Mouse (Mus musculus) embryo, embryonic 10 days (tissue): ENCODE data around the gene Tmem109.
A peak's percentile ranks its signal among the peaks of the same experiment; 100 is the strongest.

ENCODE experiments used
- DNase-seq: peaks from one replicate; pipeline ENCODE4 v3.0.0-alpha.2; 2015; ENCODE audit warnings: low spot score

The Tmem109 gene

GRCm38 (mm10) chr19:10892201-10892600 lies 10.4 kb upstream of the Tmem109 start:
- DNase-seq: no peak

GRCm38 (mm10) chr19:10880975-10881425 lies 801 bp downstream of the Tmem109 start:
- no peak for DNase-seq

GRCm38 (mm10) chr19:10880085-10880974 lies 1.5 kb downstream of the Tmem109 start:
- DNase-seq: peak; percentile 21

DNA sequence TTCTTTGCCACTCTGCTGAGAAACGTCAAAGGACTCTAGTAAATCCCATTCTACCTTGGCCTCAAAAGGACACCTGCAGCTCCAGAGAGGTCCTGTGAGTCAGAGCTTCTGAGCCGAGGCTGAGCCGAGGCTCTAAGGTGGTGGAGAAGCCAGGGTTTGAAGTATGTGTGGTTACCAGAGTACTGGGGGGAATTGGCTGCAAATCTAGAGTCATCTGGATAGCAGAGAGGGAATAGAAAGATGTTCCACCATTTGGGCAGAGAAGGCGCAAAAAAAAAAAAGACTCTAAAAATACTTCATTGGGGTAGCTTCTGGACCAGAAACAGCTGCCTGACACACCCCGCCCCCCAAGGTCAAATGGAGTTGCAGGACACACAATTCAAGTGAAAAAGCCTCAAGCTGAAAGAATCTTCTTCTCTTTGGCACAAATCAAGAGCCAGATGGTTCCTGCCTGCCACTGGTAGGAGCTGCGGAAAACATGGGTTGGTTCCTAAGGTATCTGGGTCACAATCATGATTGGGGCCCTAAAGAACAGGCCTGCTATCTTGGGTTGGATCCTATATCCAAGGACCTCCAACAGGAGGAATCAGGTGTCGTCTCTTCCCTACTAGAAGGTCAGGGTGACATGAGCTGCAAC lies 3.5 kb downstream of the Tmem109 start:
- no peak for DNase-seq

DNA sequence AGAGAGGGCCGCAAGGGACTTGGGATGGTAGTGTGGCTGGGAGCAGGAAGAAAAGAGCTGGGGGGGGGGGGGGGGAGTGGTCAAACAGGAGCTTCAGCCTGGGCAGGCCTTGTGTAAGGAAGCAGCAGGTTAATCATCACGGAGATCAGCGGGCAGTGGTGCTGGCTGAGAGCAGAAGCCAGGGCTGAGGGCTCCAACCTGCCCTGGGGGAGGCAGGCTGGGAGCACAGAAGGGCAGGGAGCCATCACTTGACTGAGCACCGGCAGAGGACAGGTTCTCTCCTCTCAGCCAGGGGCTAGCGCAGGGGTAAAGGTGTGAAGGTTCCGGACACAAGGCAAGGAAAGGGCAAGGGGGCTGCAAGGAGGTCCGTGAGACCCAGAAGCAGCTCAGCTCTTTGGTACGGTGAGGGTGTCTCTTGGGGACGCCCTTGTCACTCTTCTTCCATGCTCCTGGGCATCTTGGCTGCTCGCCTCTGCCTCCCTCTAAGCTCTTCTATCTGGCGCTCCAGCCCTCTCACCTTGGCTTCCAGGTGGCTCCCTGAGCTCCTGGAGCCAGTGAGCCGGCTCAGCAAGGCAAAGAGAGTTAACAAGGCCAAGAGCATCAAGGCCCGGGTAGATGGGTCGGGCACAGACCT lies 10.4 kb downstream of the Tmem109 start:
- no peak for DNase-seq

GRCm38 (mm10) chr19:10870676-10871075 lies 11.1 kb downstream of the Tmem109 start:
- no peak for DNase-seq

- no peak for DNase-seq
Measured at GRCm38 (mm10) chr19:10869886-10870527, 11.8 kb downstream of the Tmem109 start, which contains the start of gene Tmem132a. TSS of gene Tmem132a (minus strand) at chr19:10869940.

DNA sequence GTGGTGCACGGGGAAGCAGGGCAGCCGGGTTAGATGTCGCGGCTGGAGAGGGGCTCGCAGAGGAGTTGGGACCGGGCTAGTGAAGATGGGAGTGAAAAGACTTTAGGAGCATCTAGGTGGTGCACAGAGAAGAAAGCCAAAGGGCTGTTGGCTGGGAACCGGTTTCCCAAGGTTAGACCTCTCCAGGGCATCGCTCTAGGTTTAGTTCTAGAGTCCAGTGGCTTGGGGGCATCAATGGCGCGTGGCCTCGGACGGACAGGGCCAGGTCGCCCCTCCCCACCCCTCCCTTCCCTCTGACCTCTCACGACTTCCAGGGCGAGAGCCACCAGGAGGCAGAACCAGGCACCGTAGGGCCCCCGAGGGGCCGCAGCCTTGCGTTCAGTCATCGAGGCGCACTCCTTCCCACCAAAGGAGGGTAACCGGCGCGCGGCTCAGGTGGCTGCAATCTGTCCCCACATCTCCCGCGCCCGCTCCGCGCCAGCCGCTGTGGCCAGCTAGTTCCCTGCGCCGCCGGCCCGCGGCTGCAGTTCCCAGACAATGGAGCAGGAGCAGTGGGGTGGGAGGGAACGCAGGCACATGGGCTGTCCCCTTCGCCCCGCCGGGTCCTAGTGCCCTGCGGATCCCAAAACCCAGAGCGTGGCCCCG lies 12.4 kb downstream of the Tmem109 start:
- peak; percentile 94 for DNase-seq

GRCm38 (mm10) chr19:10868623-10869141 lies 13.1 kb downstream of the Tmem109 start:
- DNase-seq: peak; percentile 19

- DNase-seq: no peak
Measured at GRCm38 (mm10) chr19:10867946-10868622, 13.7 kb downstream of the Tmem109 start.

DNA sequence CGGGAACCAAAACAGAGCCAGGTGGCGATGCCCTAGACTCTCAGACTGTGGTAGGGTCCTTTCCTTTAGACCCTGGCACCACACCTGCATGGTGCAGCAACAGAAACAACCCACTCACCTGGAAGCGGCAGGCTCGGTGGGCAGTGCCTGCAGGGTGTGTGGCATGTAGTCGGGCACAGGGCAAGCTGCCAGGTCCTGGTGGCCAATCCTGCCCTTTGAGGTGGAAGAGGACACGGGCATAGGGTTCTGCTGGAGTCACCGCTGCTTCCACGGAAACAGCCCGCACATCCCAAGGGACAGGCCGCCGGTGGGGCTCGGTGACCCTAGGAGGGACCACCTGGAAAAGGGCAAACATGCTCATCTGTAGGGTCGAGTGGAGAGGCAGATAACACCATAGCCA lies 15.4 kb downstream of the Tmem109 start:
- no peak for DNase-seq

DNA sequence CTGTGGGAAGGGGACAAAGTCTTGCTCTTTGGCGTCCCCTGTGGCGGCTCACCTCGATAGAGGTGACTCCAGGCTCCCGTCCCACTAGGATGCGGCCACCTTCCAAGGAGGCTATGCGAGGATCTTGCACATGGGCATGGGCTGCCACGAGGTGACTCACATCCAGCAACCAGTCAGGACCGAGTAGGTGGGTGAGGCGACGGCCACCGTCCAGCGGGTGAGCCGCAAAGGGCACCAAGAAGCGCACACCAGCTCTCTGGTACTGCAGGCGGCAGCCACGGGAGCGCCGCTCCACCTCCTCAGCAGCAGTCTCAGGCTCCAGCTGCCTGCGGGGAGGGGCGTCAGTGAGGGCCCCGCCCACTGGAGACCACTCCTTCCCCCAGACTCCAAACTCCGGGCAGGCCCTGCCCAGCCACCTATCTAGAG lies 21.7 kb downstream of the Tmem109 start:
- peak; percentile 51 for DNase-seq

DNA sequence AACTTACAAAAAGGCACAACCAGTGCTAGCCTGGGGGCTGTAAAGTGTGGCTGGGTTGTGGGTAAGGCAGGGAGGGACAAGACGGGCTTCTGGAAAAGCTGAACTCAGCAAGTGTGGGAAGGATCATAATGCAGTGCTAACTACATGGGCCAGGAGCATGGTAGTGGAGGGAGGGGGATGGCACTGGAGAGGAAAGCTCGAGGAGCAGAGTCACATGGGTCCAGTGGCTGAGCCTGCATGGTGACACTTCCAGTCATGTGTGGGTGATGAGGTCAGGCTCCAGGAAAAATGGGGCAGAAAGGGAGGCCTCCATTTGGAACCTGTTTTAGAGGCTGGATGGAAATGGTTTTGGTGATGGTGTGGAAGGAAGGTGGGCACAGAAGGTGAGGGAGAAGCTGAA lies 25.3 kb downstream of the Tmem109 start:
- DNase-seq: no peak

GRCm38 (mm10) chr19:10855422-10855821 lies 26.4 kb downstream of the Tmem109 start:
- no peak for DNase-seq

DNA sequence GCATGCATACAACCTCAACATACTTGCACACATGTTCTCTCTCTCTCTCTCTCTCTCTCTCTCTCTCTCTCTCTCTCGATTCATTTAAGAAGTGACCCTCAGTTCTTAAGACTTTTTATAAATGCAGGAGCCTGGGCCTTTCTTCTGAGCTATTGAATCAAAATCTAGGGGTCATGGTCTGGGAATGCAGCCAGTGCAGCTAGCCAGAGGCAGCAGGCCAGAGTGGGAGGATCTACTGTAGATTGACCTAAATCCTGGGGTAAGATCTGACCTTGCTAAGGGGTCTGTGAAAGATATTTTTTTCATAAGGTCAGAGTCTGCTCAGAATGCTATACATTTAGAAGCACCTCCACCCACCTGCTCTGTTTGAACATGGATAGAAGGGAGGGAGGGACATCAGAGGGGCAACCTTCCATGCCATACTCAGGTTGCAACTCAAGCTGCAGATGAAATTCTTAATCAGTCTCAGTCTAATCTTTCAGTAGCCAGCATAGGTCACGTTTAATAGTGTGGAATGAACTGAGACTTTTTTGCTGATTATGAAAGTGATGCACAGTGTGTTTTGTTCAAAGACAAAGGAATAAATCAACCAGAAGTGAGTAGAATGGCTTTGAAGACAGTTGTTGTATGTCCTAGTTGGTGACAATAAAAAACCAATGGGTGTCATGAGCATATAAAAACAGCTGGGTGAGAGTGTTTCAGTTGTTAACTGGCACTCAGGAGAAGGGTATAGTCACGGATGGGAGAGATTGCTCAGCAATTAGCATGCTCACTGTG lies 34.3 kb downstream of the Tmem109 start:
- no peak for DNase-seq

- peak; percentile 23 for DNase-seq
Measured at GRCm38 (mm10) chr19:10846150-10846549, 35.7 kb downstream of the Tmem109 start.

DNA sequence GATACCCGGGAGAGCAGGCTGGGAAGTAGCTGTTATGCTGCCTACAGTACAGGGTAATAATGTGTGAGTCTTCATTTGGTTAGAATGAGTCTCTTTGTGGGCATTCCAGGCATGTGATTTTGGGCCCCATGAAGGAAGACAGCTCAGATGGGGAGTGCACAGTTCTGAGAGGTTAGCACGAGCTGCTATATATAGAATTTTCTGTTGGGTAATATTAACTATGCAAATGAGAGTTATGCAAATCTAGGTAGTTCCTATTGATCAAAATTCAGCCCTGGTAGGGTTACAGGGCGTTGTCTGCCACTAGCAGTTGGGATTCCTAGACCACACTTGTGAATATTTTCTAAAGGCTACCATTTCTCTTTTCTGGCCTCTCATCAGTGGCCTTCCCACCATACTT lies 36.3 kb downstream of the Tmem109 start:
- DNase-seq: no peak

GRCm38 (mm10) chr19:10844206-10844605 lies 37.6 kb downstream of the Tmem109 start:
- DNase-seq: no peak

DNA sequence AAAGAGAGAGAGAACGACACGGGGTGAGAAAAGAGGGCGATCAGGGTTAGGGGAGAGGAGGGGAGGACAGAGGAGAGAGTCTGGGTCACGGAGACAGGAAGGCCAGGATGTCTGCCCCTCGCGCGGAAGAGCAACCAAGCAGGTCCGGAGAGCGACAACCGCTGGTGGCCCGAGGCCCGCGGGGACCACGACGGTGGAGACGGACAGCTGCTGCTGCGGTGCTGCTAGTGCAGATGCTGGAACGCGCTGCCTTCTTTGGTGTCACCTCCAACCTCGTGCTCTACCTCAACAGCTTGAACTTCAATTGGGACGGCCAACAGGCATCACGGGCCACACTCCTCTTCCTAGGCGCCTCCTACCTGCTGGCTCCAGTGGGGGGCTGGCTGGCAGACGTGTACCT lies 38.9 kb downstream of the Tmem109 start:
- DNase-seq: peak; percentile 37
